Mouse (Mus musculus): ENCODE measurements around the gene Nova1. TPM values are rescaled to one million over a fixed set of nuclear protein-coding genes. Genes with fewer than 3 reads are reported as not detected.
A peak's percentile ranks its signal among the peaks of the same experiment; 100 is the strongest.

Gene Nova1
- 84.1 and 110 TPM in 2 replicates for polyA plus RNA-seq (2015; fragmentation: Nextera tagmentation; extraction: Ambion mirVana)

DNA sequence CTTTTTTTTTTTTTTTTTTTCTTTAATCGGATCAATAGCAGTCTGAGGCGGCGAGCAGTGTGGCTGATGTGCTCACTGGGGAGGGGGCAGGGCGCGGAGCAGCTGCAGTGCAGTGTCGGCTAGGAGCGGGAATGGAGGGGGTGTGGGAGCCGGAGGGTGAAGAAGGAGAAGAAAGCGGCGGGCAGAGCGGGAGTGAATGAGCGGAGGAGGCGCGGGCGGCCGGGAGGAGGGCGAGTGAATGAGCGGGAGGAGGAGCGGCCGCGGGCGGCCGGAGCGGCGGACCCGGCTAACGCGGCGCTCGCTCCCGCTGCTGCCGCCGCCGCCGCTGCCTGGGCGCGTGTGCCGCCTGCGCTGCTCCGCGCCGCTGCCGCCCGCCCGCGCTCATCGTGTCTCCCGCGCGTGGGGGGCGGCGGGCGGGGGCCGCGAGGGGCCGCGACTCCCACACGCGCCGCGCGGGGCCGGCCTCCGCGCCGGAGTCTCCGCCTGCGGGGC is at the start of gene Nova1:
Gene Nova1 (minus strand): TSS at position 74 of the 492 bp plus-strand sequence.
- WGBS, result 0% methylated on average over 24 of the region's 68 CpGs

DNA sequence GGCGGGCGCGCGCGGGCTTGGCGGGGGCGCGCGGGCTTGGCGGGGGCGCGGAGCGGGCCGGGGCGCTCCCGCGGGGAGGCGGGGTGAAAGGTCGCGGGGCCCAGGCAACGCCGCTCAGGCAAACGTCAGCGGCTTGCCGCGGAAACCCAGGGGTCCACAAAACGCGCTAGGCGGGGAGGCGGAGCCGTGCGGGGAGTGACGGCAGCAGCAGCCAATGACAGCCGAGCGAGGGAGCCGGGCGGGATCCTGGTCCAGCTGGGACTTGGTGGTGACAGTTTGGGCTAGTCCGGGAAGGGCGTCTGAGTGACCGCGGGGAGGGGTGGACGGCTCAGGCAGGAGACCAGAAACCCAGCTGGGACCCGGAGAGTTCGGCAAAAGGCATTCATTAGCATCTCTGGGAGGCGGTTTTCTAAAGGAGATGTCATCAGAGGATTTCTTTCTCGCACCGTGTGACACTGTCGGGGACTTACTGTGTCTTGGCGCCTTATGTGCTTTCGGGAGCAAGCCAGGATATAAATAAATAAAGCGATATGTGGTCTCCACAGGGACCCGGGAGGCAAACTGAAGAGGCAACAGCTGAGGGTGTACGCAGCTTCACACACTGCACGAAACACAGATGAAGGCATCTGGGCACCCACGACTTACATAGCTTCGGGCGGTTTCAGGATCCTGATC is 756 bp upstream of the Nova1 start:
- ATAC-seq (ENCODE audit: low FRiP score), result peak; percentile 94
- Histone ChIP-seq H3K9me3 (replicated peaks) (no peaks in the 10 kb centered on the region), H3K27ac (replicated peaks) (peak overlapping the region; percentile 100), H3K36me3 (no peaks in the 10 kb centered on the region), H3K4me2 (peak overlapping the region; percentile 65), H3K9ac (replicated peaks) (peak overlapping the region; percentile 99), H3K4me1 (0 out of 2 replicates have a peak, but pooled peaks cover 5% of the 10 kb centered on the region), H3K27me3 (replicated peaks) (no peaks in the 10 kb centered on the region), H3K4me3 (replicated peaks) (peak overlapping the region; percentile 80)
- under 1% methylated on average over 56 of the region's 57 CpGs for WGBS

More for the DNA sequence above, at the start of gene Nova1:
- Histone ChIP-seq H3K9ac (replicated peaks) (peak within 1 kb of the TSS; percentile 99), H3K36me3 (no peaks in the 10 kb centered on the region), H3K27ac (replicated peaks) (peak within 1 kb of the TSS; percentile 100), H3K4me3 (replicated peaks) (peak within 1 kb of the TSS; percentile 80), H3K27me3 (replicated peaks) (no peaks in the 10 kb centered on the region), H3K4me1 (0 out of 2 replicates have a peak, but pooled peaks cover 5% of the 10 kb centered on the region), H3K9me3 (replicated peaks) (no peaks in the 10 kb centered on the region), H3K4me2 (peak within 1 kb of the TSS; percentile 65)
- ATAC-seq (ENCODE audit: low FRiP score), result peak; percentile 91

DNA sequence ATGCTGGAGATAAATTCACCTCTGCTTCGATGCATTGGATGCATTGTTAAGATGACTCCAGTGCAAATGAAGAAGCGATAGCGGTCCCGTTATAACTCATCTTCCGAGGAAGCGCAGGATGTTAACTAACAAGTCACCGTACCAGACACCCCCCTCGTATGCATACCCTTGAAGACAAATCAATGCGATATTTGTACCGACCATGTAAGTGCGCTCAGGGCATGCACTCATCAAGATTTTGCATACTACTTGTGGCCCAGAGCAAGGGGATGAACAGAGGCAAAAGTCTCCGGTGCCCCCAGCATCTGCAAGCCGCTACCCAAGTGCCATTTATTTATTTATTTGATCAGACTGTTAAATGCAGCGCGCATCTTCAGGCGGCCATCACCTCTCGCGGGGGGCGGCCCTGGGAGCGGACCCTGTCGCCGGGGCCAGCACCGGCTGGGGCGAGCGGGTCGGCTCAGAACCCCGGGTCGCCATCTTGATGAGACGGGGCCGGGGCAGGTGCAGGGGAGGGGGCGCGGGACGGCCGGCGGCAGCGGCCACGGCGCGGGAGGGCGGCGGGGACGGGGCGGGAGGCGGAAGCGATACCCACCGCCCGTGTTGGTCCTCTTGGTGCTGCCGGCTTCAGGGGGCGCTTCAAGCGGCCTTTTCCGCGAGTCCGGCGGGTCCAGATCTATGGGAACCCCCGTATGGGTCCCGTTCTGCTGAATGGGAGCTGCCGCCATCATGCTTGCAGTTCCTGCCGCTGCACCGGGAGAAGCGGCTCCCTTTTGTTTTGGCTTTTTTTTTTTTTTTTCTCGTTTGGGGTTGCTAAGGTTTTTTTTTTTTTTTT is 491 bp downstream of the Nova1 start:
- ATAC-seq (ENCODE audit: low FRiP score), result peak; percentile 40

DNA sequence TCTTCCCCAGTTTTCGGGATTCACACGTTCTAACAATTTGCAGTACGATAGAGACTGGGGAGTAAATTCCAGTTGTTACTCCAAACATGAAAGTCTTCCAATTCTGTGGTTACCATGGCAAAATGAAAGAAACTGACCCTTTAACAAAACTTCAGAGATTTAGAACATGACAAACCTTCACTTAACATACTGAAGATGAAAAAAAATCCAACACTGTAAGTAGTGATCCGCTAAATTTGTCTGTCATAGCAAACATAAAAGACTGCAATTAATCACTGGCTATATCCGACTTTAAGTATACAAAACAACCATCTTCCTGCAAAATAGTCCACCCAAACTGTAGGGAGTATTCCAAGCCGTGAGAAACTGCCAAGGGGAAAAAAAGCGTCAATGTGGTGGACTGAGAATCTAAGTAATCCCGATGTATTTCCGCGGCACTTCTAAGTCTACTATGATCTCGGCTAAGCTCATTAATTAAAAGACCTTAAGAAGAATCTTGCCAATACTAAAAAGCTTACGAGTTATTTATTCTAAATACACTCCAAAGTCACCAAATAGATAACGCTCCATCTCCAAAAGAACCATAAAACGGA is 1.4 kb downstream of the Nova1 start:
- Histone ChIP-seq H3K27me3 (replicated peaks) (no peaks in the 10 kb centered on the region), H3K4me3 (replicated peaks) (peak overlapping the region; percentile 80), H3K36me3 (no peaks in the 10 kb centered on the region), H3K4me1 (0 out of 2 replicates have a peak, but pooled peaks cover 5% of the 10 kb centered on the region), H3K9me3 (replicated peaks) (no peaks in the 10 kb centered on the region), H3K4me2 (peak overlapping the region; percentile 65), H3K9ac (replicated peaks) (peak overlapping the region; percentile 99), H3K27ac (replicated peaks) (peak overlapping the region; percentile 100)
- 3% methylated on average over 14 of the region's 14 CpGs for WGBS
- ATAC-seq (ENCODE audit: low FRiP score), result no peak

More for the DNA sequence above, 491 bp downstream of the Nova1 start:
- under 1% methylated on average over 61 of the region's 61 CpGs for WGBS
- no peaks in the 10 kb centered on the region for H3K9me3 ChIP-seq (replicated peaks)
- peak overlapping the region; percentile 65 for H3K4me2 ChIP-seq
- no peaks in the 10 kb centered on the region for H3K36me3 ChIP-seq
- H3K9ac ChIP-seq (replicated peaks), result peak overlapping the region; percentile 99
- no peaks in the 10 kb centered on the region for H3K27me3 ChIP-seq (replicated peaks)
- peak overlapping the region; percentile 80 for H3K4me3 ChIP-seq (replicated peaks)
- H3K4me1 ChIP-seq, result 0 out of 2 replicates have a peak, but pooled peaks cover 5% of the 10 kb centered on the region
- H3K27ac ChIP-seq (replicated peaks), result peak overlapping the region; percentile 100

DNA sequence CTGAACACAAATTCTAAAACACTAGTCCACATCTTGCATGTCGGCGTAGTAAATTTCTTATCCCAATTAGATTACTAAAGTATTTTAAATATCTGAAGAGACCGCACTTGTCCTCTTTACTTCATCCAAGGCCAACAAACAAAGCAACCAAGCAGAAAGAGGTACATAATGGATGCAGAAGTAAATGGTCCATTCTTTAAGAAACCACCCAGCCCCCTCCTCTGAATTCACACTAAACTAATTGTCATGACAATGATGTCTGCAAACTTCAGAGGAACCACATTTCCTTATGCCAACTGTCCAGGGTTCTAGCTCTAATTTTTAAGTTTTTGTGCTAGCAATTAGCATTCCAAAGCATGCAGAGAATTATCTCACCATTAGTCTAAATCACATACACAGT is 2.4 kb downstream of the Nova1 start:
- WGBS, result 22% methylated on average over 3 of the region's 3 CpGs
- Histone ChIP-seq H3K9me3 (replicated peaks) (no peaks in the 10 kb centered on the region), H3K4me2 (peak overlapping the region; percentile 65), H3K4me3 (replicated peaks) (peak overlapping the region; percentile 80), H3K36me3 (no peaks in the 10 kb centered on the region), H3K4me1 (0 out of 2 replicates have a peak, but pooled peaks cover 5% of the 10 kb centered on the region), H3K9ac (replicated peaks) (peak overlapping the region; percentile 52), H3K27me3 (replicated peaks) (no peaks in the 10 kb centered on the region), H3K27ac (replicated peaks) (peak overlapping the region; percentile 100)
- no peak for ATAC-seq (ENCODE audit: low FRiP score)

DNA sequence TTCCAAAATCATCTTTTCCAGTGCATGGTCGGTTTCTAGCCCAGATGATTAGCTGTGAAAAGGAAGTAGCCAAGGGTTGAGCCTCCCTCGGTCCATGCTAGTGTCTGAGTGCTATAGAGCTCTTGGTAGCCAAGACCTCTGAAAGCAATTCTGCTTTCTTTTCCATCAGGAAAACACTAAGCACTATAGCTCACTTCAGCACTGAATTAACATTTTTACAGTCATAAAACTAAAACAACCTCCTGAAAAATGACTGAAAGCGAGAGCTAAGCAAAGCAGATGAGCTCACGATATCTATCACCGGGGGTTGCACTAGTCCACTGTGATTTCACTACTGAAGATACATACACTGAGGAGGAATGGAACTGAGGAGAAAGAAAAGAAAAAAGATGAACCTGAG is 3.0 kb downstream of the Nova1 start:
- H3K27me3 ChIP-seq (replicated peaks), result no peaks in the 10 kb centered on the region
- H3K9me3 ChIP-seq (replicated peaks), result no peaks in the 10 kb centered on the region
- peak overlapping the region; percentile 100 for H3K27ac ChIP-seq (replicated peaks)
- H3K4me2 ChIP-seq, result peak overlapping the region; percentile 65
- H3K9ac ChIP-seq (replicated peaks), result peak overlapping the region; percentile 52
- 25% methylated on average over 5 of the region's 5 CpGs for WGBS
- no peak for ATAC-seq (ENCODE audit: low FRiP score)
- peak overlapping the region; percentile 80 for H3K4me3 ChIP-seq (replicated peaks)
- H3K36me3 ChIP-seq, result no peaks in the 10 kb centered on the region
- 0 out of 2 replicates have a peak, but pooled peaks cover 5% of the 10 kb centered on the region for H3K4me1 ChIP-seq

DNA sequence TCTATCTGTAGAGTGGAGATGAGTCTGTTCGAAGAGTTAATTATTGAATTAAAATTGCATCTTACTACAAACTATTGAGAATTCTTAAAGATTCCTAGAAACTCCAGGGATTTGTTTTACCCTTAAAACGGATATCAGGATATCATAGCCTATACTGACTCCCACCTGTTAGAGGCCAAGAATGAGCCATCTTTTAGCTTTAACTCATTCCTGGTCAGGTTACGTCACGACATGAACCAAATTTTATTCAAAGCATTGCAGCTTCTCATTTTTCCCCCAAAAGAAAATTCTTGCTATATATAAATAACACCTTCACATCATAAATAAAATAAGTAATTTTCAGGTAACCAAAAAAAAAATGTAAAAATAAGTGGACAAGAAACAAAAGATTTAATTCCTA is 3.9 kb downstream of the Nova1 start:
- H3K36me3 ChIP-seq, result no peaks in the 10 kb centered on the region
- no peaks in the 10 kb centered on the region for H3K27me3 ChIP-seq (replicated peaks)
- peak overlapping the region; percentile 80 for H3K4me3 ChIP-seq (replicated peaks)
- 64% methylated on average over 4 of the region's 4 CpGs for WGBS
- H3K9me3 ChIP-seq (replicated peaks), result no peaks in the 10 kb centered on the region
- H3K4me2 ChIP-seq, result peak overlapping the region; percentile 65
- H3K9ac ChIP-seq (replicated peaks), result peak overlapping the region; percentile 41; the same call in 1 of the 2 replicates
- H3K27ac ChIP-seq (replicated peaks), result peak overlapping the region; percentile 74
- ATAC-seq (ENCODE audit: low FRiP score), result no peak
- no peaks in the 10 kb centered on the region for H3K4me1 ChIP-seq

DNA sequence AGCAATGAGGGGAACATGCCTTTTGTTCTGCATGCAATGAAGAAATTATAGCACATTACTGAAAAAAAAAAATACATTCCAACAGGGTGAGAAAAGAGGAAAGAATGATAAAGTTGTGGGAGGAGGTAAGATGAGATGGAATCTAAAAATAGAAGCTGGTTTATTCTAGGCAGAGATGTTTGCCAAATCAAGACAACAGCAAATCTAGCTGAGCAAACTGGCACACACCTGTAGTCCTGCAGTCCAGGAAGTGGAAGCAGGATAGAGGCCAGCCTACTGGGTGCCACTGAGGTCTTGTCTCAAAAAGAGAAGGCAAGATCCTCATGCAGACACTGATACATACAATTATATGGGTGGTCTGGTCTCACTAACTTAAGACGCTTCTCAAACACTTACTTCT is 17.4 kb downstream of the Nova1 start:
- WGBS, result 76% methylated on average over 1 of the region's 1 CpGs

DNA sequence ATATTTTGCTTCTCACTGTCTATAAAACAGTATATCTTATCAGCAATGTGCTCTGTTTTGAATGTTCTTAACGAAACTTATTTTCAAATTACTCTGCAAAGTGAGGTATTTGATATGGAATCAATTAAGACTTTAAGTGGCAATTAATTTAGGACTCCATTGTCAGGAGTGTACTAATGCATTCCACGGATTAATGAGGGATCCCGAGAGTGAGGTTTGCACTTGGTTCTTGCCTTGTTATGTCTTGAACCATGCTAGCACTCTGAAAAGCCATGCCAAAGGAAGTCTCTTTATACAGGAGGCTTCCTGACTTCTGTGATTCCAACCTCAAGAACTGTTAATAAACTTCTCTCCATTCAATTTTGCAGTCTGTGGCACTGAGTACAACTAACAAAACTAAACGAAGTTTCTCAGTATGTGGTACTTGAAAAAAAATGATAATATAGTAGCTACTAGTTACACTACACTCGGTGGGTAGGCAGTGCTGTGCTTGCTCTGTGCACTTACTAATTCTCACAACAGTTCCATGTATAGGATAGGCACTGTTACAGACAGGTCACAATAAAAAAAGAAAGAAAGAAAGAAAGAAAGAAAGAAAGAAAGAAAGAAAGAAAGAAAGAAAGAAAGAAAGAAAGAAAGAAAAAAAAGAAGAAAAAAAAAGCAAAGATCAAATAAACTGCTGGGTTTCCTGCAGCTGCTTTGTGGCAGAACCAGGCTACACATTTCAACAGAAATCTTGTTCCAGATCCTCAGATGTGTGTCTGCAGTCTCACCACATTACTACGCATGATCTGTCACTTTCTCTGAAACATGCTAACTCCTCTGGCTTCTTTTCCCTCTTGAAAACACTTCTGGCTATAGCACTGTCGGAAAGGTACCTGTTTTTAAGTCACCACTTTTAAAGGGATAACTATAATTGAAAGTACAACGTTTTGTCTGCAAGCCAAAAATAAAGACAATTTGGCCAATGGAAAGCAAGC is 36.1 kb downstream of the Nova1 start:
- Histone ChIP-seq H3K36me3 (no peaks in the 10 kb centered on the region), H3K27me3 (replicated peaks) (no peaks in the 10 kb centered on the region), H3K27ac (replicated peaks) (no peak overlapping the region), H3K4me1 (0 out of 2 replicates have a peak, but pooled peaks cover 3% of the 10 kb centered on the region), H3K4me2 (no peak overlapping the region), H3K9ac (replicated peaks) (no peak overlapping the region), H3K4me3 (replicated peaks) (no peak overlapping the region), H3K9me3 (replicated peaks) (no peaks in the 10 kb centered on the region)
- no peak for ATAC-seq (ENCODE audit: low FRiP score)
- WGBS, result 52% methylated on average over 8 of the region's 8 CpGs

More for the DNA sequence above, 17.4 kb downstream of the Nova1 start:
- Histone ChIP-seq H3K4me3 (replicated peaks) (no peak overlapping the region), H3K27ac (replicated peaks) (no peak overlapping the region), H3K36me3 (no peaks in the 10 kb centered on the region), H3K27me3 (replicated peaks) (no peaks in the 10 kb centered on the region), H3K9ac (replicated peaks) (no peak overlapping the region), H3K4me2 (no peak overlapping the region), H3K9me3 (replicated peaks) (no peaks in the 10 kb centered on the region), H3K4me1 (peaks cover 2% of the 10 kb centered on the region; the same call in 1 of the 2 replicates)
- no peak for ATAC-seq (ENCODE audit: low FRiP score)

DNA sequence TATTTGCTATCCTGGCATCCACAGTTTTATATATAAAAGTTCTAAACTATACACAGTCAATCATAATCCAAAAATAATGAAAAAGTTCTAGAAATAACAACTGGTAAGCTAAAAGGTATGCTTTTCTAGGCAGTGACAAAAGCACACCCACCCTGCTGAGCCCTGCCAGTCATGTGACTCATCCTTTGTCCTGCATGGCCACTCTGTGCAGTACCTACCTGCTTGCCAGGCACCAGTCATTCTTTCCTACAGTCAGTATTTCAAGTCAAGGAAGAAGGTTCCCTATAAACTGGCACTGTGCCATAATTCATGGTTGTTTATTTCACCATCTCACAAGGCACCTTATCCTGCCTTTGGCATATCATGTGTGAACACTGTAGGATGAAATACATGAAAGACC is 37.2 kb downstream of the Nova1 start:
- no peak overlapping the region for H3K27ac ChIP-seq (replicated peaks)
- no peaks in the 10 kb centered on the region for H3K9me3 ChIP-seq (replicated peaks)
- no peaks in the 10 kb centered on the region for H3K36me3 ChIP-seq
- H3K9ac ChIP-seq (replicated peaks), result no peak overlapping the region
- H3K4me1 ChIP-seq, result 0 out of 2 replicates have a peak, but pooled peaks cover 3% of the 10 kb centered on the region
- no peak overlapping the region for H3K4me2 ChIP-seq
- no peak overlapping the region for H3K4me3 ChIP-seq (replicated peaks)
- ATAC-seq (ENCODE audit: low FRiP score), result peak; percentile 48; the same call in 1 of the 2 replicates
- no peaks in the 10 kb centered on the region for H3K27me3 ChIP-seq (replicated peaks)

Data from neural tube, embryonic 15.5 days (tissue).